Mouse (Mus musculus): ENCODE measurements around the gene Syvn1.
"Not testable (repeated sequence)": the region's sequence is repeated elsewhere in the genome, so short reads cannot be mapped to it uniquely, and the experiment has no call there.

The Syvn1 gene

GRCm38 (mm10) chr19:6040002-6040401 lies 6.4 kb upstream of the Syvn1 start:
- DNase-seq (ENCODE audit: low spot score in 2 of 2), result no peak

- DNase-seq (ENCODE audit: low spot score in 2 of 2), result no peak
Measured at GRCm38 (mm10) chr19:6042293-6042692, 4.1 kb upstream of the Syvn1 start.

- not testable (repeated sequence) for DNase-seq (ENCODE audit: low spot score in 2 of 2)
Measured at GRCm38 (mm10) chr19:6044102-6044501, 2.3 kb upstream of the Syvn1 start.

GRCm38 (mm10) chr19:6045366-6046293 lies 746 bp upstream of the Syvn1 start:
- no peak for DNase-seq (ENCODE audit: low spot score in 2 of 2)

GRCm38 (mm10) chr19:6047154-6047898 lies 950 bp downstream of the Syvn1 start:
- DNase-seq (ENCODE audit: low spot score in 2 of 2), result no peak

- no peak for DNase-seq (ENCODE audit: low spot score in 2 of 2)
Measured at GRCm38 (mm10) chr19:6047899-6048166, 1.5 kb downstream of the Syvn1 start.

GRCm38 (mm10) chr19:6048681-6049410 lies 2.5 kb downstream of the Syvn1 start:
- DNase-seq (ENCODE audit: low spot score in 2 of 2), result no peak

GRCm38 (mm10) chr19:6052516-6052915 lies 6.1 kb downstream of the Syvn1 start:
- DNase-seq (ENCODE audit: low spot score in 2 of 2), result no peak

- DNase-seq (ENCODE audit: low spot score in 2 of 2), result no peak
Measured at GRCm38 (mm10) chr19:6054296-6054695, 7.9 kb downstream of the Syvn1 start.

GRCm38 (mm10) chr19:6056696-6057095 lies 10.3 kb downstream of the Syvn1 start:
- DNase-seq (ENCODE audit: low spot score in 2 of 2), result no peak

GRCm38 (mm10) chr19:6057313-6058096 lies 11.1 kb downstream of the Syvn1 start, which contains the start of the genes Mrpl49 and Fau:
TSS of gene Mrpl49 (minus strand) at chr19:6057785.
TSS of gene Fau (plus strand) at chr19:6057844.
- DNase-seq (ENCODE audit: low spot score in 2 of 2), result peak; percentile 99

GRCm38 (mm10) chr19:6058513-6058912 lies 12.1 kb downstream of the Syvn1 start:
- DNase-seq (ENCODE audit: low spot score in 2 of 2), result no peak

- DNase-seq (ENCODE audit: low spot score in 2 of 2), result no peak
Measured at GRCm38 (mm10) chr19:6058966-6059365, 12.6 kb downstream of the Syvn1 start.

GRCm38 (mm10) chr19:6061021-6061533 lies 14.7 kb downstream of the Syvn1 start, which contains the start of gene Znhit2:
TSS of gene Znhit2 (plus strand) at chr19:6061192.
- peak; percentile 93 to 97 for DNase-seq (ENCODE audit: low spot score in 2 of 2)

GRCm38 (mm10) chr19:6061641-6062302 lies 15.4 kb downstream of the Syvn1 start:
- DNase-seq (ENCODE audit: low spot score in 2 of 2), result peak; percentile 36 to 39

GRCm38 (mm10) chr19:6062418-6062817 lies 16.0 kb downstream of the Syvn1 start:
- DNase-seq (ENCODE audit: low spot score in 2 of 2), result no peak

GRCm38 (mm10) chr19:6063081-6063480 lies 16.7 kb downstream of the Syvn1 start:
- no peak for DNase-seq (ENCODE audit: low spot score in 2 of 2)

GRCm38 (mm10) chr19:6066571-6066970 lies 20.2 kb downstream of the Syvn1 start:
- DNase-seq (ENCODE audit: low spot score in 2 of 2), result no peak

- peak; percentile 78 to 87 for DNase-seq (ENCODE audit: low spot score in 2 of 2)
Measured at GRCm38 (mm10) chr19:6067011-6067723, 20.8 kb downstream of the Syvn1 start.

Measured in frontal cortex, postnatal 36 days (tissue).